Mouse (Mus musculus): Measurements from ENCODE around the gene Krt6b. TPM values are rescaled to one million over a fixed set of nuclear protein-coding genes. Genes with fewer than 3 reads are reported as not detected.
A peak's percentile ranks its signal among the peaks of the same experiment; 100 is the strongest.
"Not testable (repeated sequence)": the region's sequence is repeated elsewhere in the genome, so short reads cannot be mapped to it uniquely, and the experiment has no call there.

The Krt6b gene
- polyA plus RNA-seq, 1 experiment, result 0.05 TPM

- H3K27ac ChIP-seq (ENCODE audit: control insufficient read depth, insufficient read depth, low read depth, low read length), result no peak overlapping the region
- TF ChIP-seq POLR2A (IDR thresholded peaks at IDR 0.05; ENCODE audit: control insufficient read depth, low read depth, low read length) (no peak), CTCF (IDR thresholded peaks at IDR 0.05; ENCODE audit: control insufficient read depth, insufficient read depth, insufficient replicate concordance, low read depth, low read length) (no peak)
- no peaks in the 10 kb centered on the region for H3K27me3 ChIP-seq (ENCODE audit: control insufficient read depth, insufficient read depth, low read length)
Measured at GRCm38 (mm10) chr15:101707454-101707853, 27.4 kb upstream of the Krt6b start.

GRCm38 (mm10) chr15:101704066-101704465, 24.0 kb upstream of the Krt6b start:
- no peak overlapping the region for H3K27ac ChIP-seq (ENCODE audit: control insufficient read depth, insufficient read depth, low read depth, low read length)
- H3K4me1 ChIP-seq (ENCODE audit: control insufficient read depth, insufficient read depth, low read length), result no peaks in the 10 kb centered on the region
- TF ChIP-seq POLR2A (IDR thresholded peaks at IDR 0.05; ENCODE audit: control insufficient read depth, low read depth, low read length) (no peak), CTCF (IDR thresholded peaks at IDR 0.05; ENCODE audit: control insufficient read depth, insufficient read depth, insufficient replicate concordance, low read depth, low read length) (no peak)
- H3K36me3 ChIP-seq (ENCODE audit: control insufficient read depth, insufficient read depth, low read length), result no peaks in the 10 kb centered on the region
- no peak overlapping the region for H3K4me3 ChIP-seq (ENCODE audit: control insufficient read depth, low read depth, low read length)
- no peaks in the 10 kb centered on the region for H3K27me3 ChIP-seq (ENCODE audit: control insufficient read depth, insufficient read depth, low read length)

More at GRCm38 (mm10) chr15:101707454-101707853, 27.4 kb upstream of the Krt6b start:
- no peaks in the 10 kb centered on the region for H3K4me1 ChIP-seq (ENCODE audit: control insufficient read depth, insufficient read depth, low read length)
- H3K36me3 ChIP-seq (ENCODE audit: control insufficient read depth, insufficient read depth, low read length), result no peaks in the 10 kb centered on the region
- H3K4me3 ChIP-seq (ENCODE audit: control insufficient read depth, low read depth, low read length), result no peak overlapping the region

- Histone ChIP-seq H3K27ac (ENCODE audit: control insufficient read depth, insufficient read depth, low read depth, low read length) (no peak overlapping the region), H3K36me3 (ENCODE audit: control insufficient read depth, insufficient read depth, low read length) (no peaks in the 10 kb centered on the region), H3K27me3 (ENCODE audit: control insufficient read depth, insufficient read depth, low read length) (no peaks in the 10 kb centered on the region), H3K4me3 (ENCODE audit: control insufficient read depth, low read depth, low read length) (no peak overlapping the region), H3K4me1 (ENCODE audit: control insufficient read depth, insufficient read depth, low read length) (no peaks in the 10 kb centered on the region)
- TF ChIP-seq POLR2A (IDR thresholded peaks at IDR 0.05; ENCODE audit: control insufficient read depth, low read depth, low read length) (no peak), CTCF (IDR thresholded peaks at IDR 0.05; ENCODE audit: control insufficient read depth, insufficient read depth, insufficient replicate concordance, low read depth, low read length) (no peak)
Measured at GRCm38 (mm10) chr15:101702380-101702779, 22.3 kb upstream of the Krt6b start.

GRCm38 (mm10) chr15:101699866-101700265, 19.8 kb upstream of the Krt6b start:
- H3K36me3 ChIP-seq (ENCODE audit: control insufficient read depth, insufficient read depth, low read length), result no peaks in the 10 kb centered on the region
- no peaks in the 10 kb centered on the region for H3K4me1 ChIP-seq (ENCODE audit: control insufficient read depth, insufficient read depth, low read length)
- TF ChIP-seq POLR2A (IDR thresholded peaks at IDR 0.05; ENCODE audit: control insufficient read depth, low read depth, low read length) (no peak), CTCF (IDR thresholded peaks at IDR 0.05; ENCODE audit: control insufficient read depth, insufficient read depth, insufficient replicate concordance, low read depth, low read length) (no peak)
- no peak overlapping the region for H3K27ac ChIP-seq (ENCODE audit: control insufficient read depth, insufficient read depth, low read depth, low read length)
- H3K27me3 ChIP-seq (ENCODE audit: control insufficient read depth, insufficient read depth, low read length), result no peaks in the 10 kb centered on the region
- H3K4me3 ChIP-seq (ENCODE audit: control insufficient read depth, low read depth, low read length), result no peak overlapping the region

GRCm38 (mm10) chr15:101699192-101699591, 19.1 kb upstream of the Krt6b start:
- no peak overlapping the region for H3K27ac ChIP-seq (ENCODE audit: control insufficient read depth, insufficient read depth, low read depth, low read length)
- no peaks in the 10 kb centered on the region for H3K36me3 ChIP-seq (ENCODE audit: control insufficient read depth, insufficient read depth, low read length)
- no peaks in the 10 kb centered on the region for H3K27me3 ChIP-seq (ENCODE audit: control insufficient read depth, insufficient read depth, low read length)
- no peak overlapping the region for H3K4me3 ChIP-seq (ENCODE audit: control insufficient read depth, low read depth, low read length)
- TF ChIP-seq CTCF (IDR thresholded peaks at IDR 0.05; ENCODE audit: control insufficient read depth, insufficient read depth, insufficient replicate concordance, low read depth, low read length) (no peak), POLR2A (IDR thresholded peaks at IDR 0.05; ENCODE audit: control insufficient read depth, low read depth, low read length) (no peak)
- no peaks in the 10 kb centered on the region for H3K4me1 ChIP-seq (ENCODE audit: control insufficient read depth, insufficient read depth, low read length)

- no peak overlapping the region for H3K27ac ChIP-seq (ENCODE audit: control insufficient read depth, insufficient read depth, low read depth, low read length)
- no peak overlapping the region for H3K4me3 ChIP-seq (ENCODE audit: control insufficient read depth, low read depth, low read length)
- H3K36me3 ChIP-seq (ENCODE audit: control insufficient read depth, insufficient read depth, low read length), result no peaks in the 10 kb centered on the region
- no peaks in the 10 kb centered on the region for H3K4me1 ChIP-seq (ENCODE audit: control insufficient read depth, insufficient read depth, low read length)
- H3K27me3 ChIP-seq (ENCODE audit: control insufficient read depth, insufficient read depth, low read length), result no peaks in the 10 kb centered on the region
- TF ChIP-seq CTCF (IDR thresholded peaks at IDR 0.05; ENCODE audit: control insufficient read depth, insufficient read depth, insufficient replicate concordance, low read depth, low read length) (no peak), POLR2A (IDR thresholded peaks at IDR 0.05; ENCODE audit: control insufficient read depth, low read depth, low read length) (no peak)
Measured at GRCm38 (mm10) chr15:101697326-101698188, 17.5 kb upstream of the Krt6b start.

- no peak within 1 kb of the TSS for H3K27ac ChIP-seq (ENCODE audit: control insufficient read depth, insufficient read depth, low read depth, low read length)
- TF ChIP-seq CTCF (IDR thresholded peaks at IDR 0.05; ENCODE audit: control insufficient read depth, insufficient read depth, insufficient replicate concordance, low read depth, low read length) (no peak), POLR2A (IDR thresholded peaks at IDR 0.05; ENCODE audit: control insufficient read depth, low read depth, low read length) (no peak)
- no peaks in the 10 kb centered on the region for H3K4me1 ChIP-seq (ENCODE audit: control insufficient read depth, insufficient read depth, low read length)
- no peaks in the 10 kb centered on the region for H3K27me3 ChIP-seq (ENCODE audit: control insufficient read depth, insufficient read depth, low read length)
- H3K4me3 ChIP-seq (ENCODE audit: control insufficient read depth, low read depth, low read length), result no peak within 1 kb of the TSS
- no peaks in the 10 kb centered on the region for H3K36me3 ChIP-seq (ENCODE audit: control insufficient read depth, insufficient read depth, low read length)
Measured at GRCm38 (mm10) chr15:101694207-101694606, 14.1 kb upstream of the Krt6b start, which contains the start of gene Krt6a. Krt6a (minus strand) TSS chr15:101694307.

- not testable (repeated sequence) for H3K27me3 ChIP-seq (ENCODE audit: control insufficient read depth, insufficient read depth, low read length); H3K36me3 ChIP-seq (ENCODE audit: control insufficient read depth, insufficient read depth, low read length); H3K4me1 ChIP-seq (ENCODE audit: control insufficient read depth, insufficient read depth, low read length); H3K27ac ChIP-seq (ENCODE audit: control insufficient read depth, insufficient read depth, low read depth, low read length)
- peak overlapping the region; percentile 23 for H3K4me3 ChIP-seq (ENCODE audit: control insufficient read depth, low read depth, low read length)
Measured at GRCm38 (mm10) chr15:101690460-101690859, 10.4 kb upstream of the Krt6b start.
